Mouse (Mus musculus): Measurements from ENCODE around the gene Lect2. TPM values are rescaled to one million over a fixed set of nuclear protein-coding genes. Genes with fewer than 3 reads are reported as not detected.

The Lect2 gene
- polyA plus RNA-seq (2015; fragmentation: Nextera tagmentation; extraction: Ambion mirVana), result 0.88 and 1.2 TPM in 2 replicates

DNA sequence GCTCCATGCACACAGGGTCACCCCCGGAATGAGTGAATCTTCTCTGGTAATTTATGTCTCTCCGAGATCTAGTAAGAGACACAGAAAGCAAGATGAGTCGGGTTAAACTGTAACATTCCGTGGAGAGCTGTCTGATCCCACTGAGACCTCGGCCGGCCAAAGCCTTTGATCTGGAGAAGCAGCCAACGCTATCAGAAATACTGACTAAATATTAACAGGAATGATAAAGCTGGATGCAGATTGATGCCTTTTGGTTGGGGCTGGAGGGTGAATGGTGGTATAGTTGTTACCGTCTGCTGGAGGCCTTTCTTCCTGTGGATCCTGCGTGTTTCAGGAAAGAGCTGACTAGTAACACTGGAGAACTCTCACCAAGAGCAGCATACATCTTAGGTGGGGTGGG, at the start of gene Lect2:
Gene Lect2, minus strand, starts transcription at position 102 of the 400 bp plus-strand sequence.
- no peaks in the 10 kb centered on the region for H3K36me3 ChIP-seq (ENCODE audit: insufficient read depth, low read length)
- WGBS, result 47% methylated on average over 9 of the region's 9 CpGs
- DNase-seq (ENCODE audit: low spot score) (no peak), ATAC-seq (replicated peaks; ENCODE audit: low FRiP score, low read depth) (no peak)
- no peak within 1 kb of the TSS for H3K4me3 ChIP-seq (replicated peaks; ENCODE audit: low read depth, low read length)
- H3K27ac ChIP-seq, result no peak within 1 kb of the TSS
- H3K4me2 ChIP-seq (ENCODE audit: low read length), result no peak within 1 kb of the TSS
- H3K4me1 ChIP-seq (replicated peaks; ENCODE audit: insufficient read depth, low read length), result no peaks in the 10 kb centered on the region
- H3K9ac ChIP-seq (ENCODE audit: low read depth, low read length), result no peak within 1 kb of the TSS
- no peaks in the 10 kb centered on the region for H3K9me3 ChIP-seq (replicated peaks; ENCODE audit: low read length)
- H3K27me3 ChIP-seq (ENCODE audit: insufficient read depth, low read length), result no peaks in the 10 kb centered on the region
- no peak for TF ChIP-seq CTCF (IDR thresholded peaks at IDR 0.05; ENCODE audit: low read depth)

DNA sequence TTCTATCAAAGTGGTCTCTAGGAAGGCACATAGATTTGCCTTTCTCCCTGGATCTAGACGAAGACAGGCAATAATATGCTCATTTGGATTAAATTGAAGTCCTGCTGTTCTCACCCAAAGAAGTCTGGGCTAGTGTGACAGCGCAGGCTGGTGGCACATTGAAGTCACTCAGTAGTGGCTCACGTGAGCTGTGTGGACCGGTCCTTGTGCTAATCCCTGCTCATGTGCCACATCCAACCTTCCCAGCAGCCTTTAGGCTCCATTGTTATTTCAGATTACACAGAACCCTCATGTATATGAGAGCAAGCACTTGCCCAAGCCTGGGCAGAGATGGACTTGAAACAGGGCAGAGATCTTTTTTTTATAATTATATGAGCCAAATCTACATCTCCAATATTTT, 49.0 kb upstream of the Lect2 start:
- peaks cover 24% of the 10 kb centered on the region; the same call in 1 of the 2 replicates for H3K4me1 ChIP-seq (replicated peaks; ENCODE audit: insufficient read depth, low read length)
- H3K9me3 ChIP-seq (replicated peaks; ENCODE audit: low read length), result no peaks in the 10 kb centered on the region
- no peaks in the 10 kb centered on the region for H3K27me3 ChIP-seq (ENCODE audit: insufficient read depth, low read length)
- no peaks in the 10 kb centered on the region for H3K36me3 ChIP-seq (ENCODE audit: insufficient read depth, low read length)
- ATAC-seq (replicated peaks; ENCODE audit: low FRiP score, low read depth), result no peak
- H3K4me2 ChIP-seq (ENCODE audit: low read length), result no peak overlapping the region
- no peak for DNase-seq (ENCODE audit: low spot score)
- no peak overlapping the region for H3K4me3 ChIP-seq (replicated peaks; ENCODE audit: low read depth, low read length)
- H3K9ac ChIP-seq (ENCODE audit: low read depth, low read length), result no peak overlapping the region
- TF ChIP-seq CTCF (IDR thresholded peaks at IDR 0.05; ENCODE audit: low read depth), result no peak
- 86% methylated on average over 4 of the region's 4 CpGs for WGBS
- H3K27ac ChIP-seq, result no peak overlapping the region

DNA sequence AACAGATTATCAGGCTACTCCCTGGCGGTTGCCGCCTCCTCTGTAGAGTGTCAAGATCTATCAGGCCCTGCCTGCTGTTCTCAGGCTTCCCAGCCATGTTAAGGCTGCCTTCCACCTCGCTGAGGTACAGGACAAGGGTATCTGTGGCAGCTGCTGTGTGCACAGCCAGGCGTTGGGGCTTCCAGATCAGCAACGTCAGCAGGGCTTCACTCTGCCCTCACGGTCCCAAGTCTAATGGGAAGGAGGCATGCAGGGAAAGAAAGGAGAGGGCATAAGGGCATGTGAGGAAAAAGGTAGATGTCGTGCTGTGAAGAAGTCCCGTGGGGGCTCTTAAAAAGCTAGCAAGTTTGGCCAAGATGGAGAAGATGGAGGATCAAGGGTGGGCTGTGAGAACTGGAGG, 46.9 kb upstream of the Lect2 start:
- Histone ChIP-seq H3K9me3 (replicated peaks; ENCODE audit: low read length) (no peaks in the 10 kb centered on the region), H3K27me3 (ENCODE audit: insufficient read depth, low read length) (0 out of 2 replicates have a peak, but pooled peaks cover 3% of the 10 kb centered on the region), H3K4me1 (replicated peaks; ENCODE audit: insufficient read depth, low read length) (0 out of 2 replicates have a peak, but pooled peaks cover 14% of the 10 kb centered on the region), H3K27ac (no peak overlapping the region), H3K9ac (ENCODE audit: low read depth, low read length) (no peak overlapping the region), H3K4me2 (ENCODE audit: low read length) (no peak overlapping the region), H3K4me3 (replicated peaks; ENCODE audit: low read depth, low read length) (no peak overlapping the region), H3K36me3 (ENCODE audit: insufficient read depth, low read length) (no peaks in the 10 kb centered on the region)
- no peak for ATAC-seq (replicated peaks; ENCODE audit: low FRiP score, low read depth)
- no peak for TF ChIP-seq CTCF (IDR thresholded peaks at IDR 0.05; ENCODE audit: low read depth)
- 78% methylated on average over 8 of the region's 8 CpGs for WGBS
- no peak for DNase-seq (ENCODE audit: low spot score)

DNA sequence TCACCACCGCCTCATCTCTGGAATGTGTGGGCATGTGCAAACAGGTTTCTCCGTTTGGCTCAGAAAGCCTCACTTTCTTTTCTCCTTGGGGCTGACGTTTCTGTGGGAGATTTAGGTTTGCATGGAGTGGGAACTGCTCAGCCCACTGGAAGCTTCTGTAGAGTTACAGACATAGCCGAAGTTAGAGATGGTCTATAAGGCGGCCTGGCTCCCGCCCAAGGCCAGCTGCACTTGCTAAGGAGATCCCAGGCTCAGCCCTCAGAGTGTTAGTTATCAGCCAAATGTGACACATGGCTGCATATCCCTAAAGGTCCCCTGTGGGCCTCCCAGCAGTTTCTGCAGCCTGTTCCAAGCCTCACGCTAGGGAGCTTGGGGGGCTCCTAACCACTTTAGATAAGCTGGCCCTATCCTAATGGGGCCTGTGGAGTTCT, 45.7 kb upstream of the Lect2 start:
- WGBS, result 64% methylated on average over 7 of the region's 7 CpGs
- peaks cover 10% of the 10 kb centered on the region; the same call in 1 of the 2 replicates for H3K4me1 ChIP-seq (replicated peaks; ENCODE audit: insufficient read depth, low read length)

DNA sequence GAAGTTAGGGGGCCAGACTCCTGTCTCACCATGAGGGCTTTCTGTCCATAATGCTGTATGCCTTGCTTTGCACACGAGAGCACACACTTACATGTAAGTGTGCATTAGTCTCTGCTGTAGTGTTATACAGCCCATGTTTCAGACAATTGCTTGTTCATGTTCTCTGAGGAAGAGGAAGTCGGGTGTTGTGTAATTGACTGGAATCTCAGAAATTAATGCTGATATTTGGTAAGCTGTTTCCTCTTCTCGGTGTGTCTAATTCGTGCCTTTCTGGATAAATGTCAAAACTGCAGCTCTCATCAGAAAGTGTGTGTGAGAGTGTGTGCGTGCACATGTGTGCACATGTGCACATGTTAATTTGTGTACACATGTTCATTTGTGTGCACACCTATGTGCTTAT, 44.9 kb upstream of the Lect2 start:
- 76% methylated on average over 5 of the region's 5 CpGs for WGBS
- H3K4me1 ChIP-seq (replicated peaks; ENCODE audit: insufficient read depth, low read length), result peaks cover 10% of the 10 kb centered on the region; the same call in 1 of the 2 replicates
- H3K27me3 ChIP-seq (ENCODE audit: insufficient read depth, low read length), result 0 out of 2 replicates have a peak, but pooled peaks cover 3% of the 10 kb centered on the region
- no peaks in the 10 kb centered on the region for H3K36me3 ChIP-seq (ENCODE audit: insufficient read depth, low read length)
- H3K9ac ChIP-seq (ENCODE audit: low read depth, low read length), result no peak overlapping the region
- TF ChIP-seq CTCF (IDR thresholded peaks at IDR 0.05; ENCODE audit: low read depth), result no peak
- no peak overlapping the region for H3K4me3 ChIP-seq (replicated peaks; ENCODE audit: low read depth, low read length)
- no peak overlapping the region for H3K27ac ChIP-seq
- H3K9me3 ChIP-seq (replicated peaks; ENCODE audit: low read length), result no peaks in the 10 kb centered on the region
- H3K4me2 ChIP-seq (ENCODE audit: low read length), result no peak overlapping the region
- no peak for DNase-seq (ENCODE audit: low spot score)
- no peak for ATAC-seq (replicated peaks; ENCODE audit: low FRiP score, low read depth)

More for the DNA sequence above, 45.7 kb upstream of the Lect2 start:
- H3K36me3 ChIP-seq (ENCODE audit: insufficient read depth, low read length), result no peaks in the 10 kb centered on the region
- DNase-seq (ENCODE audit: low spot score) (no peak), ATAC-seq (replicated peaks; ENCODE audit: low FRiP score, low read depth) (no peak)
- H3K27ac ChIP-seq, result no peak overlapping the region
- H3K9me3 ChIP-seq (replicated peaks; ENCODE audit: low read length), result no peaks in the 10 kb centered on the region
- H3K4me3 ChIP-seq (replicated peaks; ENCODE audit: low read depth, low read length), result no peak overlapping the region
- no peak for TF ChIP-seq CTCF (IDR thresholded peaks at IDR 0.05; ENCODE audit: low read depth)
- H3K9ac ChIP-seq (ENCODE audit: low read depth, low read length), result no peak overlapping the region
- H3K4me2 ChIP-seq (ENCODE audit: low read length), result no peak overlapping the region
- H3K27me3 ChIP-seq (ENCODE audit: insufficient read depth, low read length), result 0 out of 2 replicates have a peak, but pooled peaks cover 3% of the 10 kb centered on the region

DNA sequence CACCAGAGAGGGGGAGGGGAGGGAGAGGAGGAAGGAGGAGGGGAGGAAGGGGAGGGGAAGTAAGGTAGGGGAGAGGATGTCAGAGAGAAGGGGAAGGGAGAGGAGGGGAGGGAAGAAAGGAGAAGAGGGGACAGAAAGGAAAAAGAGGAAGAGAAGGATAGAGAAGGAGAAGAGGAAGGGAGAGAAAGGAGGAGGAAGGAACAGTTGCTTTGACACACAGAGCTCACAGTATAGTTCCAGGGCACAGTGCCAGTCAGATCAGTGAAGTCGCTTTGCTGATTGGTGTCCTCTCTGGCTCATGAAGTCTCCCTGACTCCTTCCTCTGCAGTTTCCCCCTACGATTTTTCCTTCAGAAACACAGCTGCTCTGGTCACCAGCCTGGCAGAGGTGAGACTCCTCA, 43.6 kb upstream of the Lect2 start:
- no peak overlapping the region for H3K4me2 ChIP-seq (ENCODE audit: low read length)
- no peak overlapping the region for H3K9ac ChIP-seq (ENCODE audit: low read depth, low read length)
- H3K27ac ChIP-seq, result no peak overlapping the region
- peaks cover 8% of the 10 kb centered on the region; the same call in 1 of the 2 replicates for H3K4me1 ChIP-seq (replicated peaks; ENCODE audit: insufficient read depth, low read length)
- no peak overlapping the region for H3K4me3 ChIP-seq (replicated peaks; ENCODE audit: low read depth, low read length)
- 39% methylated on average over 2 of the region's 2 CpGs for WGBS
- ATAC-seq (replicated peaks; ENCODE audit: low FRiP score, low read depth), result no peak
- no peaks in the 10 kb centered on the region for H3K9me3 ChIP-seq (replicated peaks; ENCODE audit: low read length)
- H3K36me3 ChIP-seq (ENCODE audit: insufficient read depth, low read length), result no peaks in the 10 kb centered on the region
- H3K27me3 ChIP-seq (ENCODE audit: insufficient read depth, low read length), result 0 out of 2 replicates have a peak, but pooled peaks cover 3% of the 10 kb centered on the region
- TF ChIP-seq CTCF (IDR thresholded peaks at IDR 0.05; ENCODE audit: low read depth), result no peak
- DNase-seq (ENCODE audit: low spot score), result no peak

DNA sequence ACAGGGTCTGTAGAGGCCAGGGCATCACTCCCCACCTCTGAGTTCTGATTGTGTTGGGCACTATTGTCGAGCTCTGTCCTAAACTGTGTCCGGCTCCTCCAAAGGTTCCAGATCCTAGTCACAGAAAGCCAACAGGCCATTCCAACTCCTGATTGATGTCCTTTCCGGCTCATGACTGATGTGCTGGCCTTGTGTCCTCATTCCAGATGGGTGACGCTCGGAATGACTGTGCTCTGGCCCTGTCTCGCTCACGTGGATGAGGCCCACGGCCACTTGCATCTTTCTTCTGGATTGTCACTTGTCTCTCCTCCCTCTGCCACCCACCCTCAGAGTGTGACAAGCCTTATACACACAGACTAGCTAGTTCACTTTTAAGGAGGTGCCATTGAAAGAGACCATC, 42.9 kb upstream of the Lect2 start:
- H3K27me3 ChIP-seq (ENCODE audit: insufficient read depth, low read length), result 0 out of 2 replicates have a peak, but pooled peaks cover 3% of the 10 kb centered on the region
- ATAC-seq (replicated peaks; ENCODE audit: low FRiP score, low read depth) (no peak), DNase-seq (ENCODE audit: low spot score) (no peak)
- TF ChIP-seq CTCF (IDR thresholded peaks at IDR 0.05; ENCODE audit: low read depth), result no peak
- WGBS, result 75% methylated on average over 8 of the region's 8 CpGs
- H3K4me3 ChIP-seq (replicated peaks; ENCODE audit: low read depth, low read length), result no peak overlapping the region
- H3K27ac ChIP-seq, result no peak overlapping the region
- H3K4me1 ChIP-seq (replicated peaks; ENCODE audit: insufficient read depth, low read length), result peaks cover 8% of the 10 kb centered on the region; the same call in 1 of the 2 replicates
- no peak overlapping the region for H3K9ac ChIP-seq (ENCODE audit: low read depth, low read length)
- no peak overlapping the region for H3K4me2 ChIP-seq (ENCODE audit: low read length)
- H3K36me3 ChIP-seq (ENCODE audit: insufficient read depth, low read length), result no peaks in the 10 kb centered on the region
- no peaks in the 10 kb centered on the region for H3K9me3 ChIP-seq (replicated peaks; ENCODE audit: low read length)
